Mouse (Mus musculus) stomach, embryonic 14.5 days (tissue): ENCODE results near the gene Sox2. TPM values are rescaled to one million over a fixed set of nuclear protein-coding genes. Genes with fewer than 3 reads are reported as not detected.

Source experiments
- ATAC-seq: fragments of 200-750 bp; cut with Nextera tagmentation; 2 replicates; pipeline ENCODE4 v1.8.0; 2017; ENCODE audit warnings: low read depth, moderate TSS enrichment; ENCODE audit not compliant: insufficient number of reproducible peaks, insufficient read depth, low FRiP score
- H3K27ac ChIP-seq: fragments of 300-500 bp; sonication (generic); 2 replicates; pipeline ENCODE4 v1.5.1; 2014; ENCODE audit warnings: mild to moderate bottlenecking, low read length, moderate library complexity, mixed read lengths
- H3K27me3 ChIP-seq: fragments of 300-500 bp; sonication (generic); 2 replicates; pipeline ENCODE4 v1.6.1; 2014; ENCODE audit warnings: low read length, control low read depth, mixed read lengths; ENCODE audit not compliant: control insufficient read depth, insufficient read depth
- H3K36me3 ChIP-seq: fragments of 300-500 bp; sonication (generic); 2 replicates; pipeline ENCODE4 v1.6.1; 2014; ENCODE audit warnings: mild to moderate bottlenecking, control low read depth, low read length, moderate library complexity, mixed read lengths; ENCODE audit not compliant: control insufficient read depth, insufficient read depth
- H3K4me1 ChIP-seq: fragments of 300-500 bp; sonication (generic); 2 replicates; pipeline ENCODE4 v1.6.1; 2014; ENCODE audit warnings: low read length, control low read depth, mixed read lengths; ENCODE audit not compliant: control insufficient read depth, insufficient read depth
- H3K4me2 ChIP-seq: fragments of 300-500 bp; sonication (generic); replicated peaks from 2 replicates; pipeline ENCODE4 v1.6.1; 2014; ENCODE audit warnings: low read depth, low read length, control low read depth
- H3K4me3 ChIP-seq: fragments of 300-500 bp; sonication (generic); 2 replicates; pipeline ENCODE4 v1.5.1; 2014; ENCODE audit warnings: low read depth, low read length, control low read depth
- H3K9ac ChIP-seq: fragments of 300-500 bp; sonication (generic); replicated peaks from 2 replicates; pipeline ENCODE4 v1.6.1; 2014; ENCODE audit warnings: low read depth, mild to moderate bottlenecking, control low read depth, low read length, moderate library complexity, mixed read lengths
- H3K9me3 ChIP-seq: fragments of 300-500 bp; sonication (generic); 2 replicates; pipeline ENCODE4 v1.6.1; 2016; ENCODE audit warnings: low read depth, low read length, control low read depth; ENCODE audit not compliant: control insufficient read depth
- WGBS: fragments of 180-500 bp; shearing (Covaris S2); extraction: QIAGEN DNeasy Blood & Tissue Kit; methylation state at CpG from one replicate; pipeline ENCODE4 v1.1.7; 2014; 5-methylcytosine and 5-hydroxymethylcytosine counted together
- polyA plus RNA-seq: library from polyadenylated mRNA; unstranded; fragments of >200 nt; fragmentation: Nextera tagmentation; extraction: Ambion mirVana; gene quantifications from 2 replicates; pipeline ENCODE4 v1.2.1, GENCODE M21; 2014

Sox2 gene
- polyA plus RNA-seq, 1 experiment from 2014 or later, result 12.0 TPM

GRCm38 (mm10) chr3:34654781-34655180, 4.6 kb downstream of the Sox2 start:
- Histone ChIP-seq H3K4me2 (peak overlapping the region; percentile 28), H3K27ac (0 out of 2 replicates have a peak overlapping the region, but pooled peaks have one; percentile 4), H3K9me3 (no peaks in the 10 kb centered on the region), H3K4me3 (peak overlapping the region; percentile 47; the same call in 1 of the 2 replicates), H3K9ac (0 out of 2 replicates have a peak overlapping the region, but pooled peaks have one; percentile 26), H3K36me3 (no peaks in the 10 kb centered on the region), H3K27me3 (peaks cover 38% of the 10 kb centered on the region), H3K4me1 (0 out of 2 replicates have a peak, but pooled peaks cover 3% of the 10 kb centered on the region)
- WGBS, result 15% methylated on average over 6 of the region's 6 CpGs
- no peak for ATAC-seq

- H3K4me3 ChIP-seq, result peak overlapping the region; percentile 9; the same call in 1 of the 2 replicates
- 12% methylated on average over 11 of the region's 11 CpGs for WGBS
- H3K9ac ChIP-seq, result no peak overlapping the region
These were observed 5.3 kb downstream of the Sox2 start for GRCm38 (mm10) chr3:34655311-34656075.

GRCm38 (mm10) chr3:34656153-34656552, 5.9 kb downstream of the Sox2 start:
- no peak for ATAC-seq
- H3K27me3 ChIP-seq, result peaks cover 39% of the 10 kb centered on the region
- no peaks in the 10 kb centered on the region for H3K36me3 ChIP-seq
- no peak overlapping the region; the same call in 1 of the 2 replicates for H3K27ac ChIP-seq
- 12% methylated on average over 3 of the region's 3 CpGs for WGBS
- no peak overlapping the region for H3K9ac ChIP-seq
- H3K9me3 ChIP-seq, result no peaks in the 10 kb centered on the region
- H3K4me3 ChIP-seq, result peak overlapping the region; percentile 9; the same call in 1 of the 2 replicates
- peak overlapping the region; percentile 28 for H3K4me2 ChIP-seq
- H3K4me1 ChIP-seq, result no peaks in the 10 kb centered on the region

More at GRCm38 (mm10) chr3:34655311-34656075, 5.3 kb downstream of the Sox2 start:
- Histone ChIP-seq H3K4me2 (peak overlapping the region; percentile 28), H3K9me3 (no peaks in the 10 kb centered on the region), H3K4me1 (0 out of 2 replicates have a peak, but pooled peaks cover 3% of the 10 kb centered on the region), H3K36me3 (no peaks in the 10 kb centered on the region), H3K27me3 (peaks cover 38% of the 10 kb centered on the region), H3K27ac (no peak overlapping the region)
- ATAC-seq, result no peak

GRCm38 (mm10) chr3:34656813-34657700, 6.9 kb downstream of the Sox2 start:
- WGBS, result 7% methylated on average over 23 of the region's 23 CpGs
- peak overlapping the region; percentile 28 for H3K4me2 ChIP-seq
- peaks cover 45% of the 10 kb centered on the region for H3K27me3 ChIP-seq
- no peak overlapping the region for H3K27ac ChIP-seq
- H3K4me3 ChIP-seq, result peak overlapping the region; percentile 9; the same call in 1 of the 2 replicates
- ATAC-seq, result no peak
- H3K9me3 ChIP-seq, result no peaks in the 10 kb centered on the region
- H3K36me3 ChIP-seq, result no peaks in the 10 kb centered on the region
- H3K4me1 ChIP-seq, result no peaks in the 10 kb centered on the region
- no peak overlapping the region for H3K9ac ChIP-seq

GRCm38 (mm10) chr3:34657701-34658090, 7.5 kb downstream of the Sox2 start:
- H3K4me2 ChIP-seq, result no peak overlapping the region

GRCm38 (mm10) chr3:34658241-34658965, 8.2 kb downstream of the Sox2 start:
- Histone ChIP-seq H3K9me3 (no peaks in the 10 kb centered on the region), H3K4me2 (no peak overlapping the region), H3K27ac (no peak overlapping the region; the same call in 1 of the 2 replicates), H3K4me1 (no peaks in the 10 kb centered on the region), H3K9ac (no peak overlapping the region), H3K36me3 (no peaks in the 10 kb centered on the region), H3K27me3 (peaks cover 46% of the 10 kb centered on the region), H3K4me3 (no peak overlapping the region)
- no peak for ATAC-seq
- WGBS, result 52% methylated on average over 7 of the region's 7 CpGs

More at GRCm38 (mm10) chr3:34657701-34658090, 7.5 kb downstream of the Sox2 start:
- Histone ChIP-seq H3K27me3 (peaks cover 46% of the 10 kb centered on the region), H3K36me3 (no peaks in the 10 kb centered on the region), H3K27ac (no peak overlapping the region), H3K4me3 (no peak overlapping the region), H3K9me3 (no peaks in the 10 kb centered on the region), H3K4me1 (no peaks in the 10 kb centered on the region), H3K9ac (no peak overlapping the region)
- no peak for ATAC-seq
- 30% methylated on average over 2 of the region's 2 CpGs for WGBS

GRCm38 (mm10) chr3:34658966-34659535, 8.8 kb downstream of the Sox2 start:
- no peak overlapping the region for H3K4me2 ChIP-seq
- H3K9ac ChIP-seq, result no peak overlapping the region
- ATAC-seq, result no peak
- H3K9me3 ChIP-seq, result no peaks in the 10 kb centered on the region
- no peaks in the 10 kb centered on the region for H3K36me3 ChIP-seq
- no peak overlapping the region; the same call in 1 of the 2 replicates for H3K27ac ChIP-seq
- H3K4me3 ChIP-seq, result no peak overlapping the region
- peaks cover 46% of the 10 kb centered on the region for H3K27me3 ChIP-seq
- H3K4me1 ChIP-seq, result peaks cover 3% of the 10 kb centered on the region; the same call in 1 of the 2 replicates
- WGBS, result 51% methylated on average over 8 of the region's 8 CpGs
